In the genomic region with DNA sequence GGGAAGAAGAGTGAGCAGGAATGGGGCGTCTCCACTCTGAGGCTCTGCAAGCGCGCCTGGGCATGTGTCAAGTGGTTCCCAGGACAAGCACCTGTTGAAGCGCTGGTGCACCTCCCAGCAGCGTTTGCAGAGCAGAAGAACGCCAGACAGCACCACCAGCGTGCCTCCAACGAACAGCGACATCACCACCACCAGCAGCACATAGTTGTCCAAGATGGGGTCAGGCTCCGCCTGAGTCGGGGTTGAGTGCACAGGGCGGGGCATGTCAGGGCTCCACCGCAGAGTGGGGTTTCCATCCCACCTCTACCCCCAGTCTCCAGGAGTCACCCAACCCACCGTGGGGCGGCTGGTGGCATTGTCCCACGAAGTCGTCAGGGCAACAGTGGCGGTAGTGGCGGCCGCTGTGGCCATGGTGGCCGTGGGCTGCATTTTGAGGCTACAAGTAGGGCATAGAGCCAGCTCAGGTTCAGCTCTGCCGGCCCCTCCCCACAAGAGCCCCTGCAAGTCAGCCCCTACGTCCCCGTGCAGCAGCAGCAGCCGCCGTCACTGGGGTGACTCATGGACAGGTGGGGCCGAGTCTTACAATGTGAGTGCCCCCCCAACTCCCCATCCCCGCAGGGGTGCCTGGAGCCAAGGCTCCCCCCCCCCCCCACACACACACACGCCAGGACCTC, we compare ENCODE assay signal across 8 mouse cellular contexts. TPM values are rescaled to one million over a fixed set of nuclear protein-coding genes. Genes with fewer than 3 reads are reported as not detected.
A peak's percentile ranks its signal among the peaks of the same experiment; 100 is the strongest.
DNase-seq lines count a peak whose midpoint lies in the region; ATAC-seq and TF ChIP-seq lines count a peak whose summit lies in the region.

No protein-coding gene starts in this region.

- H3K36me3 ChIP-seq in forebrain, embryonic 12.5 days (replicated peaks) = peaks cover 41% of the 10 kb centered on the region
- peaks cover 39% of the 10 kb centered on the region for H3K36me3 ChIP-seq in limb, embryonic 13.5 days
- H3K36me3 ChIP-seq in midbrain, postnatal 0 days (ENCODE audit: insufficient read depth, low read length) = peaks cover 34% of the 10 kb centered on the region

- WGBS in forebrain, embryonic 12.5 days = 4% methylated on average over 27 of the region's 29 CpGs
- 4% methylated on average over 27 of the region's 29 CpGs for WGBS in limb, embryonic 13.5 days
- 5% methylated on average over 28 of the region's 29 CpGs for WGBS in midbrain, postnatal 0 days

- no peak for TF ChIP-seq CTCF in left cerebral cortex, adult 2 months (IDR thresholded peaks at IDR 0.05)
- no peak for TF ChIP-seq CTCF in midbrain, postnatal 0 days (IDR thresholded peaks at IDR 0.05)

- H3K27ac ChIP-seq in left cerebral cortex, adult 2 months = peak overlapping the region; percentile 93
- peak overlapping the region; percentile 90 for H3K27ac ChIP-seq in forebrain, embryonic 12.5 days
- H3K27ac ChIP-seq in limb, embryonic 13.5 days = no peak overlapping the region
- peak overlapping the region; percentile 97 for H3K27ac ChIP-seq in midbrain, postnatal 0 days (ENCODE audit: low read depth, low read length)

- H3K9me3 ChIP-seq in forebrain, embryonic 12.5 days = no peaks in the 10 kb centered on the region
- 0 out of 2 replicates have a peak, but pooled peaks cover 5% of the 10 kb centered on the region for H3K9me3 ChIP-seq in limb, embryonic 13.5 days
- no peaks in the 10 kb centered on the region for H3K9me3 ChIP-seq in midbrain, postnatal 0 days (ENCODE audit: low read length)

- peaks cover 59% of the 10 kb centered on the region for H3K27me3 ChIP-seq in forebrain, embryonic 12.5 days
- peaks cover 51% of the 10 kb centered on the region for H3K27me3 ChIP-seq in limb, embryonic 13.5 days
- H3K27me3 ChIP-seq in midbrain, postnatal 0 days (ENCODE audit: insufficient read depth, low read length) = no peaks in the 10 kb centered on the region

- no peak for ATAC-seq in forebrain, embryonic 12.5 days (ENCODE audit: low FRiP score)
- ATAC-seq in limb, embryonic 13.5 days (ENCODE audit: low FRiP score, low read depth) = no peak
- ATAC-seq in midbrain, postnatal 0 days (ENCODE audit: low FRiP score) = no peak
- ATAC-seq in erythroid progenitor cell, adult 5-6 weeks (replicated peaks; ENCODE audit: low FRiP score, poor library complexity, severe bottlenecking) = no peak

- intact Hi-C loops in left cerebral cortex, adult 2 months (cut with DNase I) = no loop called here

- DNase-seq in adrenal gland, adult (ENCODE audit: inconsistent age in 2 of 2, low spot score in 1 of 2) = peak; percentile 66 to 74
- DNase-seq in adrenal gland, adult 18-20 months (ENCODE audit: low spot score in 2 of 2) = no peak
- peak; percentile 70 to 74 for DNase-seq in left cerebral cortex, adult 2 months (ENCODE audit: extremely low spot score in 1 of 2, low spot score in 2 of 2)
- no peak for DNase-seq in left cerebral cortex, adult 9 months (ENCODE audit: low spot score in 2 of 2)
- no peak for DNase-seq in midbrain, postnatal 0 days (ENCODE audit: low spot score)

- peak overlapping the region; percentile 95 for H3K4me2 ChIP-seq in forebrain, embryonic 12.5 days
- peak overlapping the region; percentile 99 for H3K4me2 ChIP-seq in limb, embryonic 13.5 days (replicated peaks)
- peak overlapping the region; percentile 89 for H3K4me2 ChIP-seq in midbrain, postnatal 0 days (ENCODE audit: low read depth, low read length, poor library complexity, severe bottlenecking)

- H3K4me1 ChIP-seq in forebrain, embryonic 12.5 days = peaks cover 56% of the 10 kb centered on the region
- H3K4me1 ChIP-seq in limb, embryonic 13.5 days = peaks cover 51% of the 10 kb centered on the region
- H3K4me1 ChIP-seq in midbrain, postnatal 0 days (ENCODE audit: insufficient read depth, low read length) = peaks cover 15% of the 10 kb centered on the region

- peak overlapping the region; percentile 52 for H3K4me3 ChIP-seq in left cerebral cortex, adult 2 months
- peak overlapping the region; percentile 72 for H3K4me3 ChIP-seq in forebrain, embryonic 12.5 days (replicated peaks)
- H3K4me3 ChIP-seq in limb, embryonic 13.5 days = peak overlapping the region; percentile 62
- peak overlapping the region; percentile 70 for H3K4me3 ChIP-seq in midbrain, postnatal 0 days (ENCODE audit: low read depth, low read length)

- H3K9ac ChIP-seq in forebrain, embryonic 12.5 days = peak overlapping the region; percentile 91
- H3K9ac ChIP-seq in limb, embryonic 13.5 days = peak overlapping the region; percentile 82
- peak overlapping the region; percentile 99 for H3K9ac ChIP-seq in midbrain, postnatal 0 days (replicated peaks; ENCODE audit: low read length, poor library complexity, severe bottlenecking)

RNA-seq across cellular contexts. Expression of gene Atp5d, which starts 1.3 kb away (rescaled TPM):
- 1,000 to 10,000 TPM in 1 of 2 experiments, 100 to 1,000 TPM in 1; 593 to 1,133 TPM for total RNA-seq in adrenal gland, adult 18-20 months (2021)
- total RNA-seq in left cerebral cortex, adult 2 months (2021) = 100 to 1,000 TPM; 356 to 366 TPM
- 405 and 428 TPM in 2 replicates for polyA plus RNA-seq in forebrain, embryonic 12.5 days (2016; fragmentation: Nextera tagmentation; extraction: Ambion mirVana)
- 456 and 475 TPM in 2 replicates for polyA plus RNA-seq in limb, embryonic 13.5 days (2015; fragmentation: Nextera tagmentation; extraction: Ambion mirVana)
- total RNA-seq in midbrain, postnatal 0 days (2014; rRNA removed) = 231 and 259 TPM in 2 replicates
- 607 and 661 TPM in 2 replicates for polyA plus RNA-seq in midbrain, postnatal 0 days (2015; fragmentation: Nextera tagmentation; extraction: Ambion mirVana)
- total RNA-seq in erythroid progenitor cell, adult 5-6 weeks (2015; ENCODE audit: low replicate concordance) = 89.3 and 94.8 TPM in 2 replicates
- 19.4 and 39.9 TPM in 2 replicates for total RNA-seq in erythroid progenitor cell, adult 5-6 weeks (2017; ENCODE audit: low replicate concordance)

RNA-seq across cellular contexts. Expression of gene Cbarp, which starts 3.5 kb away (rescaled TPM):
- total RNA-seq in adrenal gland, adult 18-20 months (2021) = 100 to 1,000 TPM; 129 to 266 TPM
- 100 to 1,000 TPM; 431 to 456 TPM for total RNA-seq in left cerebral cortex, adult 2 months (2021)
- polyA plus RNA-seq in forebrain, embryonic 12.5 days (2016; fragmentation: Nextera tagmentation; extraction: Ambion mirVana) = 13.2 and 13.8 TPM in 2 replicates
- polyA plus RNA-seq in limb, embryonic 13.5 days (2015; fragmentation: Nextera tagmentation; extraction: Ambion mirVana) = 7.4 and 8.1 TPM in 2 replicates
- total RNA-seq in midbrain, postnatal 0 days (2014; rRNA removed) = 273 and 276 TPM in 2 replicates
- polyA plus RNA-seq in midbrain, postnatal 0 days (2015; fragmentation: Nextera tagmentation; extraction: Ambion mirVana) = 120 and 121 TPM in 2 replicates
- not detected in 2 replicates for total RNA-seq in erythroid progenitor cell, adult 5-6 weeks (2015; ENCODE audit: low replicate concordance)
- total RNA-seq in erythroid progenitor cell, adult 5-6 weeks (2017; ENCODE audit: low replicate concordance) = not detected in 2 replicates

RNA-seq across cellular contexts. Expression of gene Midn, which starts 11.0 kb away (rescaled TPM):
- total RNA-seq in adrenal gland, adult 18-20 months (2021) = 10 to 100 TPM; 64.8 to 82.0 TPM
- 100 to 1,000 TPM in 1 of 2 experiments, 10 to 100 TPM in 1; 80.7 to 127 TPM for total RNA-seq in left cerebral cortex, adult 2 months (2021)
- polyA plus RNA-seq in forebrain, embryonic 12.5 days (2016; fragmentation: Nextera tagmentation; extraction: Ambion mirVana) = 45.0 and 50.3 TPM in 2 replicates
- 22.9 and 23.2 TPM in 2 replicates for polyA plus RNA-seq in limb, embryonic 13.5 days (2015; fragmentation: Nextera tagmentation; extraction: Ambion mirVana)
- 114 and 143 TPM in 2 replicates for total RNA-seq in midbrain, postnatal 0 days (2014; rRNA removed)
- 16.3 and 17.2 TPM in 2 replicates for polyA plus RNA-seq in midbrain, postnatal 0 days (2015; fragmentation: Nextera tagmentation; extraction: Ambion mirVana)
- total RNA-seq in erythroid progenitor cell, adult 5-6 weeks (2015; ENCODE audit: low replicate concordance) = 20.1 and 23.8 TPM in 2 replicates
- 12.5 and 18.2 TPM in 2 replicates for total RNA-seq in erythroid progenitor cell, adult 5-6 weeks (2017; ENCODE audit: low replicate concordance)

RNA-seq across cellular contexts. Expression of gene Stk11, which starts 21.5 kb away (rescaled TPM):
- total RNA-seq in adrenal gland, adult 18-20 months (2021) = 100 to 1,000 TPM; 154 to 158 TPM
- total RNA-seq in left cerebral cortex, adult 2 months (2021) = 100 to 1,000 TPM; 102 to 106 TPM
- 20.8 and 23.2 TPM in 2 replicates for polyA plus RNA-seq in forebrain, embryonic 12.5 days (2016; fragmentation: Nextera tagmentation; extraction: Ambion mirVana)
- 17.1 and 17.4 TPM in 2 replicates for polyA plus RNA-seq in limb, embryonic 13.5 days (2015; fragmentation: Nextera tagmentation; extraction: Ambion mirVana)
- total RNA-seq in midbrain, postnatal 0 days (2014; rRNA removed) = 84.0 and 97.3 TPM in 2 replicates
- 12.3 and 12.4 TPM in 2 replicates for polyA plus RNA-seq in midbrain, postnatal 0 days (2015; fragmentation: Nextera tagmentation; extraction: Ambion mirVana)
- total RNA-seq in erythroid progenitor cell, adult 5-6 weeks (2015; ENCODE audit: low replicate concordance) = 224 and 296 TPM in 2 replicates
- 440 and 520 TPM in 2 replicates for total RNA-seq in erythroid progenitor cell, adult 5-6 weeks (2017; ENCODE audit: low replicate concordance)

RNA-seq across cellular contexts. Expression of gene Cirbp, which starts 28.7 kb away (rescaled TPM):
- 10 to 100 TPM; 34.7 to 46.3 TPM for total RNA-seq in adrenal gland, adult 18-20 months (2021)
- 10 to 100 TPM; 75.8 to 93.0 TPM for total RNA-seq in left cerebral cortex, adult 2 months (2021)
- polyA plus RNA-seq in forebrain, embryonic 12.5 days (2016; fragmentation: Nextera tagmentation; extraction: Ambion mirVana) = 224 and 240 TPM in 2 replicates
- 149 and 194 TPM in 2 replicates for polyA plus RNA-seq in limb, embryonic 13.5 days (2015; fragmentation: Nextera tagmentation; extraction: Ambion mirVana)
- 315 and 337 TPM in 2 replicates for total RNA-seq in midbrain, postnatal 0 days (2014; rRNA removed)
- polyA plus RNA-seq in midbrain, postnatal 0 days (2015; fragmentation: Nextera tagmentation; extraction: Ambion mirVana) = 760 and 829 TPM in 2 replicates
- 10.1 and 19.7 TPM in 2 replicates for total RNA-seq in erythroid progenitor cell, adult 5-6 weeks (2015; ENCODE audit: low replicate concordance)
- 33.5 and 39.6 TPM in 2 replicates for total RNA-seq in erythroid progenitor cell, adult 5-6 weeks (2017; ENCODE audit: low replicate concordance)

Comparison
In these comparisons a context has a peak if more than half of its experiments do, and no peak if none do; other contexts are left out.
1. DNase-seq: peak in adrenal gland, adult (2 of 2) and left cerebral cortex, adult 2 months (2 of 2); none in adrenal gland, adult 18-20 months (0 of 2), left cerebral cortex, adult 9 months (0 of 2) and midbrain, postnatal 0 days (single experiment).
2. RNA of gene Cbarp, which starts 3.5 kb away (total RNA-seq): 431 to 456 TPM in left cerebral cortex, adult 2 months, 273 to 276 TPM in midbrain, postnatal 0 days and 129 to 266 TPM in adrenal gland, adult 18-20 months; not detected in erythroid progenitor cell, adult 5-6 weeks; every median in the first group is over 100 times any median in the second.
3. Peak in every context shown above with its lines, with median percentiles within 50 percentile points of each other: H3K4me3 ChIP-seq, H3K4me2 ChIP-seq and H3K9ac ChIP-seq.